Mouse (Mus musculus) cerebellum, adult 11-12 months (tissue): ENCODE measurements around the gene Odf3.

Source experiments
- DNase-seq: peaks from one replicate; pipeline ENCODE4 v3.0.0; 2022

The Odf3 gene

DNA sequence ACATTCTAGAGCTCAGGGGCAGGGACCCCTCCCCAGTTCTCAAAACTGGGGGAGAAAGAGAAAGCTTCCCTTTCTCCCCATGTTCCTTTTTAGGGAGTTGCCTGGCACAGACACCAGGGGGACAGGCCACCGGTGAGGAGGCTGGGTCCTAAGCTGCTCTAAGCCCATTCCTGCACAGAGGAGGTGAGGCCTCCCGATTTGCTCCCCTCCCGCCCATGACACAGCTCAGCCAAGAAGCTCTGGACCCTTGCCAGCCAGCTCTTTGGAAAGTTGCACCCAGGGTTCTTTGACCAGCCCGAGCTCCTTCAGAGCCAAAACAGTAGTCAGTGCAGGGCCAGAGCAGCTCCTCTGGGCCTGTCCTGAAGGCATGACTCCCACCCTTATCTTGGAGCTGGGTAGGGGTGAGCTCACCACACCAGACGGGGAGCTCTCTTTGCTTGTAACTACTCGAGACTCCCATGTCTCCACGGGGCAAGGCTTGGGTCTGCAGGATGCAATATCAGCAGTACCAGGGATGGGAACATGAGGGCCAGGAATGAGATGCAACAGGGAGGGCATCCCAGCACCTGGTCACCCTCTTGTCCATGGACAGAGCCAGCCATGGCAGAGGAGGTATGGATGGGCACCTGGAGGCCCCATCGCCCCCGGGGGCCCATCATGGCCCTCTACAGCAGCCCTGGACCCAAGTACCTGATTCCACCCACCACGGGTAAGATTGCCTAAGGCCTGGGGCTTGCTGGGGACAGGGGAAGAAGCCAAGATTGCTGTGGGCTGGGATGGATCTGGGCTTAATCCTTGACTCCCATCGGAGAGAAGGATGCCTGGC lies at the start of gene Odf3:
TSS of gene Odf3 (plus strand) at position 51 of the 826 bp plus-strand sequence.
- no peak for DNase-seq

DNA sequence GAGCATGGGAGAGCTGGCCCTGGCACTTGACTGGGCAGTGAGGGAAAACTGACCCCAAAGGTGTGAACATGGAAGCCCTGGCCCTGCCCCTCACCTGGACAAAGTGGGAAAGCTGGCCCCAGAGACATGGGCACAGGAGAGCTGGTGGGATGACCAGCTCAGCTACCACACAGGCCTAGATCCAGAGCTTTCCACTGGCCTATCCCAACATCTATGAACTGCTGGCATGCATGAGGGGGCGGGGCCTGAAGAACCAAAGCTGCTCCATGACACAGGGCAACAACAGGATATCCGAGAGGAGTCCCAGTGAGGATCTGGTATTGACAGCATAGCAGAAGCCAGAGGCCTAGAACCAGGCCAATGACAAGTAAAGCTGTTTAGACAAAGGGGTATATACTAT lies 49.4 kb upstream of the Odf3 start:
- DNase-seq = no peak

GRCm38 (mm10) chr7:140802629-140803028 lies 45.0 kb upstream of the Odf3 start:
- no peak for DNase-seq

DNA sequence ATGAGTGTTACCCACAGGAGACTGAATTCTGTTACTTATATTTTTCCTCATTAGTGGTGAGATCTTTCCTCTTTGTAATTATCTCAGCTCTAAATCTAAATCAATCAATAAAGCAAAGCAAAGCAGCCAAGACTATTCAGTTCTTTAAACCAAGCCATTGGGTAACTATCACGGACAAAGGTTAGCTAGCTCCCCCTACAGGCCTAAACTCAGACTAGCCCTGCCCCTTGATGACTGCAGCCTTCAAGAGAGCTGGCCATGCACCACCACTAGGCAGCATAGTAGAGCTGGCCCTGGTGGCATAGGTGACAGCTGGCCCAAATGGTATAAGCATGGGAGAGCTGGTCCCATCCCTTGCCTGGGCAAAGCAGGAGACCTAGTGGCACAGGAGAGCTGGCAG lies 41.9 kb upstream of the Odf3 start:
- no peak for DNase-seq

DNA sequence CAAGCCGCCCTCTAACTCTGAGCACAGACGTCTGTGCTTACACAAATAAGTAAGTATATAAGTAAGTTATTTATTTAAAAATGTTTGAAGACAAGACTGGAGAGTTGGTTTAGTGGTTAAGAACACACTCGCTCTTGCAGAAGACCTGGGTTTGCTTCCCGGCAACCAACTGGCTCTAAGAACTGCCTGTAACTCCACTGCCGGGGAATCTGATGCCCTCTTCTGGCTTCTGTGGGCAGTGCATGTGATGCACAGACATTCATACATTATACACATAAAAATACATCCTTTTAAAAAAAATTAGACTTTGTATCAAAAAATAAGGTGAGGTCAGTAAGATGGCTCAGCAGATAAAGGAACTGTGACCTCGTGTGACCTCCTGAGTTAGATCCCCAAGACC lies 37.1 kb upstream of the Odf3 start:
- DNase-seq = no peak

GRCm38 (mm10) chr7:140811714-140812113 lies 35.9 kb upstream of the Odf3 start:
- no peak for DNase-seq

GRCm38 (mm10) chr7:140812850-140813249 lies 34.8 kb upstream of the Odf3 start:
- no peak for DNase-seq

- DNase-seq = no peak
Measured at GRCm38 (mm10) chr7:140820173-140820572, 27.4 kb upstream of the Odf3 start.

DNA sequence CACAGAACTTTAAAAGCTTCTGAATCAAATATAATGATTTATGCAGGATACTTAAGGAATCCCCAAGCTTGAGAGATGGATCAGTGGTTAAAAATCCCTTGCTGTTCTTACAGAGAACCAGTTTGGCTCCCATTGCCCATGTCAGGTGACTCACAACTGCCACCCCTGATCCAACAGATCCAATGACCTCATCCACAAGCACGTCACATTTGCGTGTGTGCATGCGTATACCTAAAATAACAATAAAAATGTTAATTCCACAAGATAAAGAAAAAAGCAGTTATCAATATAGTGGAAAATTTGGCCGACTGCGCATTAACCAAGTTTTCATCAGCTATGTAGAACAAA lies 26.3 kb upstream of the Odf3 start:
- DNase-seq = peak; percentile 45

- peak; percentile 86 for DNase-seq
Measured at GRCm38 (mm10) chr7:140821653-140822329, 25.8 kb upstream of the Odf3 start, which contains the start of gene Zfp941. Gene Zfp941, minus strand, starts transcription at chr7:140822178.

- DNase-seq = no peak
Measured at GRCm38 (mm10) chr7:140822731-140823130, 24.9 kb upstream of the Odf3 start.

GRCm38 (mm10) chr7:140828171-140828881 lies 19.3 kb upstream of the Odf3 start:
- peak; percentile 85 for DNase-seq

DNA sequence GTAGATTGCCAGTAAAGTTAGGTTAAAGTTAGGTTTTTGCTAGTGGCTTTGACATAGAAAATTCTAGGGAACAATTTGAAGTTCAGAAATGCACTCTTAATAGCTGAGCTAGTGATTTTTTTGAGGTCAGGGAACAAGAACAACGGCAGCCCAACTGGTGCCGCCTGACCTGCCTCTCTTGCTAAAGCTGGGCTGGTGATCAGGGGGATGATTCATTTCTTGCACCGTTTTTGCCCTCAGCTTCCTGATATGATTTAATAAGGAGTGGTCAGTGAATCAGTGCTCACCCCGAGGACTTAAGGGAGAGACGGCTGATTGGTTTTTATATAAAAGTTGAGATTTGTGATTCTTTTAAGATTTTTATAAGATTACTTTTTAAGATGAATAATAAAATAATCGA lies 16.2 kb upstream of the Odf3 start:
- no peak for DNase-seq

DNA sequence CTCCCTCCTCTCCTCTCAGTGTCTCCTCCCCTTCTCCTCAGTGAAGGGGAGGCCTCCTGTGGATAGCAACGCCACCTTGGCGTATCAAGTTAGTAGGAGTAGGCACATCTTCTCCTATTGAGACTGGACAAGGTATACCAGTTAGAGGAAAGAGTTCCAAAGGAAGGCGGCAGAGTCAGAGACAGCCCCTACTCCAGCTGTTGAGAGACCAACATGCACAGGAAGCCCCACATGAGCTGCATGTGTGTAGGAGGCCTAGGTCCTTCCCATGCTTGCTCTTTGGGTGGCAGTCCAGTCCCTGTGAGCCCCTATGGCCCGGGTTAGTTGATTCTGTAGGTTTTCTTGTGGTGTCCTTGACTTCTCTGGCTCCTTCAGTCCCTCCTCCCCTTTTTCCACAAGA lies 14.3 kb upstream of the Odf3 start:
- no peak for DNase-seq

GRCm38 (mm10) chr7:140834968-140835757 lies 12.4 kb upstream of the Odf3 start, which contains the start of gene Urah:
Gene Urah, plus strand, starts transcription at chr7:140835018.
- no peak for DNase-seq

- no peak for DNase-seq
Measured at GRCm38 (mm10) chr7:140835758-140836087, 11.9 kb upstream of the Odf3 start.

DNA sequence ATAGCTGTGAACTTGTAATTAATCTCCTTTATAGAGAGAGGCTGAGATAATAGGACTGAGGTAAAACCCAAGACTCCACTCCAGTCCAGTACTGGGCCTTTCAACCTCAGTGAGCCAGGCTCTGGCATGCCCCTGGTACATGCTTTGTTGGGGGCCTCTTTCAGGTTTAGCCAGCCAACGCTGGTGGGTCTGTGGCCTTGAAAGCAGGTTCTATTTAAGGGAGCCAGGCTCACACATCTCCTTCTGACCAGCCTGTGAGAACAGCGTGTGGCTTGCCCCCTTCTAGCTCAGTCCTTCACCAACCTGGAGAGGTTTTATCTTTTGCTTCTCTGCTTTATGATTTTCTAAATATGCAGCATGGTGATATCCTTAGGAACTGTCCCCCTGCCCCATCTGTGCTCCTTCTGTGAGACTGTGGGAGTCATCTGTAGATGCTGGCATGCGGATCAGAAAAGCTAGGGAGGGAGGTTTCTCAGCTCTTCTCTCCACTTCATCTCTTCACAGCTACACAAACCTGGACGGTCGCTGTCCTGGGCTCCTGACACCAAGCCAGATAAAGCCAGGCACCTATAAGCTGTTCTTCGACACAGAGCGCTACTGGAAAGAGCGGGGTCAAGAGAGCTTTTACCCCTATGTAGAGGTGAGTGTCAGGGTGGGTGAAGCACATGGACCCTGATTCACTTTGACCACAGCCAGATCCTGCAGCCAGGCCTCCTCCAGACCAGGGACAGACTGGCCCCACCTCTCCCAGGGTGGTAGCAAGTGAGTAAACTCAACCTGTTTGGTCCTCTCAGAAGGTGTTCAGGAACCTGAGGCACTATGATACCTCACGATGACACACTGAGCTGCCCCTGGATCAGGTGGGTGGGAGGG lies 11.1 kb upstream of the Odf3 start:
- DNase-seq = no peak

DNA sequence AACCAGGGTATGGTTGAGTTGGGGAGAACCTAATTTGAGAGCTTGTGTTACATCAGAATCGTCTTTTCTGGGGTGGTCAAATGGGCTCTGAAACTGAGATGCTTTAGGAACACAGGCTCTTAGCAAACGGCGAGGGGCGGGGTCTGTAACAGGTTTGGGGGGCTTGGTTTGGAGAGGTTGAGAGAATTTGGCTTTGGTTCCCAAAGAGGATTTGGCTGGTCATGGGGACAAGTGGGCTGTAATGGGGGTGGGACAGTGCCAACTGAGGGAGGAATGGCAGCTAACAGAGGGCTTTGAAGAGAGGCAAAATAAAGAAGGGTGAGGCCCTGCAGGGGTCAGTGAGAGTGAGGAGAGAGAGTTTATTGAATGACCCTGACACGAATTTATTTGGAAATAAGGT lies 8.0 kb upstream of the Odf3 start:
- no peak for DNase-seq

GRCm38 (mm10) chr7:140840750-140841735 lies 6.6 kb upstream of the Odf3 start:
- DNase-seq = no peak

DNA sequence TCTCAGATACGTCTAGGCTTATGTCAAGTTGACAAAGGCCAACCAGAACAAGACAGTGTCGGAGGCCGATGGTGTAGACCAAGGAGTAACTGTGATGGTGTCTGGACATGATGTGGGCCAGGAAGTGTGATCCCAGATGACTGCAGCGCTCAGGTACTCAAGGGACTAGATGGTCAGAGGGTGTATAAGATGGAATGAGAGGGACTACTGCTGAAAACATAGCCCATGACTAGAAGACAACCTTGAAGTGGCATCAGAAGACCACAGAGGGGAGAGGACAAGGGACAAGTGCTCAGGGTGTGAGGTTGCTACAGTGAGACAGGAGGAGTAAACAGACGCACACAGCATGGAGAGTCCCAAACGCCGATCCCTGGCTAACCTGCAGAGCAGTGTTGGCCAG lies 3.8 kb upstream of the Odf3 start:
- no peak for DNase-seq
